Mouse (Mus musculus) adrenal gland, postnatal 14 days (tissue): ENCODE results near the gene Magi1. TPM values are rescaled to one million over a fixed set of nuclear protein-coding genes. Genes with fewer than 3 reads are reported as not detected.
"Not testable (repeated sequence)": the region's sequence is repeated elsewhere in the genome, so short reads cannot be mapped to it uniquely, and the experiment has no call there.

ENCODE experiments used
- DNase-seq: peaks from one replicate; pipeline ENCODE4 v3.0.0; 2021; ENCODE audit warnings: mixed read lengths
- total RNA-seq: library from RNA; stranded (reverse); gene quantifications from 2 replicates; pipeline ENCODE4 v1.2.3, GENCODE M21; 2021

Gene Magi1
- total RNA-seq, 1 experiment from 2014 or later = 17.5 TPM

DNA sequence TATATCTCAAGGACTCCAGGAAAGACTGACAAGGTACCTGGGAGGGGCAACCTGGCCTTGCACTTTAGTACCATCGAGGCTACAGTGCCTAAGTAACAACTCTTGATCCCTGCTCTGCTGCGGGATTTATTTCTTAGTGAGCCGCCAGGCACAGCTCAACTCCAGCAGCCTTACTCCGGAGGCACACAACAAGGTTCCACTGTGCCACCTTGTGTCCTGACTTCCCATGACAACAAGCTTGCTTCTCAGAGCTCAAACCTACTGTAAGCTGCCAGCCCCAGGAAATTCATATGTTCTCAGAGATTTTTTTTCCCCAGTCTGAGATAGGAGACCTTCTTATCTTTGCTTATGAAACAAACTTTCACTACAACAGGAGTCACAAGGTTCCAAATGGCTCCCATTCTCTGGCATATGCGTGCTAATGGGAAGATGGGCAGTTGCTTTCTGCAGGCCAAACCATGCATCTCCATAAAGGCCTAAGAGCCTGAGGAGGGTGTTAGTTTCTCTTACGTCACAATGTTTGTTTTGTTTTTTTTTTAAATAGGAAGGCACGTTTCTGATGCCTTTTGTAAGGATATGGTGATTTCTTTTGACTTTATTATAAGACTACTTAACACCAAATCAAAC, 556.8 kb downstream of the Magi1 start:
- DNase-seq = peak; percentile 58

DNA sequence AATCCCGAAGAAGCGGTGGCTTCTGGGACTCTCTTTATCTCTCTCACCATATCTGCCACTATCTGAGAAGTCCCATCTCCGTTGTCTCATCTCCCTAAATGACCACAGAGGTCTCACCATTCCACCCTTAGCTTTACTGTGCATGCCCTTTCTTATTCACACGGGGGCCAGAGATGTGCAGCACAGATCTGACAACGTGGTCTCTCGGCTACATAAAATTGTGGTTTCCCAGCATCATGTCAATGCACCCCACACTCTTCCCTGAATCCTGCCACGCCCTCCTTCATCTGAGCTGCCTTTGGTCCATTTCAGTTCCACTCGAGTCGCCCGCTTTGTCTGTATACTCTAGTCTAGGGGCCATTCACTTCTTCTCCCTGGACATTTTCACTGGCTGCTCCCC, 557.6 kb downstream of the Magi1 start:
- no peak for DNase-seq

DNA sequence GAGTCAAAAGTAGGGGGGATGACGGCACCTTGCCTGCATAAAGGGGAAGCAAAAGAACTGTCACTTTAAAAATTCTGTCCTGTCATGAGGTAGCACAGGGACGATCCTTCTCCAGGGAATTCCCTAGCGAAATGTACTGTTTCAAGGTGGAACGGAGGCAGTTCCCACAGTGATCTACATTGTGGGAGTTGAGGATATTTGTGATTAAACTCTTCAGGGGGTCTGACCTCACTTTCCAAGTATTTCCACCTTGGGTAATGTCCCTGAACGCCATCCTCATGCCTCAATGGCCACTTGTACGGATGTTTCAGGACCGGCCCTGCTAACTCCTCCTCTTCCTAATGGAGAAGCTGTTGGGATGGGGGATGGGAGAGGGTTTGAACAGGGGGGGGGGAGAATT, 559.0 kb downstream of the Magi1 start:
- DNase-seq = no peak

- DNase-seq = no peak
Observed at GRCm38 (mm10) chr6:93723226-93723625, 560.5 kb downstream of the Magi1 start.

DNA sequence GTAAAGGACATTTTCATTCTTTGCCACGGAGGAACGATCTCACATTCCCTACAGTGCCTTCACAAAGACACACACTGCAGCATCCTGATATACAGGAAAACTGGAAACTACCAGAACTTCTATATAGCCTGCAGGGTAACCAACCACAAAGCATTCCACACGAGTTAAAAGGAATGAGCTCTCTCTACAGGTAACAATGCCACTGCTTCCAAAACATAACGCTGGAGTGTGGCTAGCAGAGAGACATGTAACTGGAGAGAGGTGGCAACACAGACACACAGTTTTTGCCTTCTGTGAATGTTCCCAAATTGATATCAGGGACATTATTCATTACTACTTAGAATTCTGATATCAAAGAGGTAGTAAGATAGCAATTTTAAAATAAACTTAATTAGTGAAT, 564.2 kb downstream of the Magi1 start:
- DNase-seq = no peak

DNA sequence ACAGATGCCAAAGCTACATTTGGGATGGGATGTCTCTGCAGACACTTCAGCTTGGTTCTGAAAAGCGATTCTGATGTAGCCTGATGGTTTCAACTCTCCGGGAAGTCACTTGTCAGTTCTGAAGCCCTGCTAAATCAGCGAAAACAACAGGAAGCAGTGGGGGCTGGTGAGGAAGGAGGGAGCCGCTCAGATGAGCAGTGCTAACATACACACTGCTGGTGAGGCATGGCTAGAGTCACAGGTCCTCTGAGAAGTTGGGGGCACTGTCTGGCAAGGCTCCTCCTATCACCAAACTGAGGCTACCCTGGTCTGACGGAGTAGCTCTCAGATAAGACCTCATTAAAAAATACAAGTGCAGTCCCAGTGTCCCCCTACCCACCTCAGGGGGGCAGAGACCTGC, 565.3 kb downstream of the Magi1 start:
- DNase-seq = no peak

- DNase-seq = no peak
Observed at GRCm38 (mm10) chr6:93717826-93718375, 565.8 kb downstream of the Magi1 start.

DNA sequence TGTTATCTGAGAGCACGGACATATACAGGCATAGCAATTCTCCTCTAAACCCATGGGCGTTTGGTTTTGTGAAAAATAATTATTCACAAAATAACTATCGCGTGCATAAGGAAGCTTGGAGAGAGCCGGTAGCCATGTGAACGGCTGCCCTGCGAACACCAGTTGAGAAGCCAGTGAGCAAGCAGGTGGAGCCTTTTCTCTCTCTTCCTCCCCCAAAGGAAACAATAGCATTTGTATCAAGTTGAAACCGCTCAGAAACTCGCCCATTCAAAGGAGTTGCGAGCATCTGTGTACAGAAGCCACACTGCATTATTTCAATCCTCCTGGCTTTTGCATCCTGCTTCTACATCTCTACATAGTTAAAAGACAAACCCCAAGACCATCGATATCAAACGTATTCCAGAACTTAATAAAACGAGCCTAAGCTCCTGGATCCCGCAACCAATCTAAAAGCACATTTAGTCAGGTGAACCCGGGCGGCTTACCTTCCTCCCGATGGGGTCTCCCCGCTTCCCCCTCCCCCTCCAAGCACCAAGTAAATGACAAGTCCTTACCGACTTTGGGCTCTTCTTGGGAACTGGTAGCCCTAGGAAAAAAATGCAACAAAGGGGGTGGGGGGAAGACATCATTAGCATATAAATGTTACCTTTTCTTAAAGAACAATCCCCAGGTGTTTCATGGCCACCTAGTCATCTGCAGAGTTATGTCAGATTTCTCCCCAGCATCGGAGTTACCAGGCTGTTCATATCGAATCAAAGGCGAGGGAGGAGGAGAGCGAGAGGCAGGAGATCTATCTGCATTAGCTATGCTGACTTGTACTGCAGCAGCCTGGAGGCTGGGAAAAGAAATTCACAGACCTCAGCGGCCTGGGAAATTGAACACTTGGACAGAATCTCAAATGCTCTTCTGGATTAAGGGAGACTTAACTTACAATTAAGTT, 566.8 kb downstream of the Magi1 start:
- DNase-seq = no peak

DNA sequence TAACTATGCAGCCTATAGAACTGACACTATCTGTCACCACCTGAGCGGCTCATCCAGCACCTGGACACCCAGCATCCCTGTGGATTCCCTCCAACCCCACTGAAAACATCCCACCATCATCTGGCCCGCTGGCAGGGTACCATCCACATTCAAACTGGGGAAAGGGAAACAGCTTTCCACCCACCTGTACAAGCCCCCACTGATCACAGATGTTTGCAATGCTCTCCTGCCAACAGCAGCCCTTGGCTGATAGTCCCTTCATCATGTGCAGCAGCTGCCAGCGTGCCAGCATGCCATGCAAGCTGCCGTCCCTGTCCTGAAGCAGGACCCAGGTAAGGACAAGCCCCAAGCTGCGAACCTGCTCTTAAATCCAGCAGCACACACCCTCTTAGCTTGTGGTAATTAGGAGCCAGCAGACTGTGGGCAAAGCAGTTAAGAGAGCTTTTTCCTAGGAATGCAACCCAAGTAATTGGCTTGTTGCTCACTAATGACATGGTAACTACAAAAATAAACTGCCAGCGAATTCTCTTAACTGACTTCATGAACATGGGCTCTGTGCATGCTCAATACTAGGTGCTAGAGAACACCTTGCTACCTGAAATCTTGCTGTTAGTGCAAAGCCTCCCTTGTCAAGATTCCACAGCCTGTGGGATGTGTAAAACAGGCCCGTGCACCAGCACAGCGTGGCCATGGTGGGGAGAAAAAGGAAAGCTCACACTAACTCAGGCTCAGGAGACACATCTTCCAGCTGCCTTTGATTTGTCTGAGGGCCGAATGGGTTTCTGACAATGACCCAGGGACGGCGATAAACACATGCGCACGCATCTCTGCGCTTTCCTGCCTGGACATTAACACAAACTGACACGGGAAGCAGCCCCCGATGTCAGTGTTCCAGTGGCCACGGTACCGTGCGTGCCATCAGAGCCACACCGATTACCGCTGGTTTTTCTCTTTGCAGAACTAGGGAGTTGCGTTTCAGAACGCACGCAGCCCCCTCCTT, 568.2 kb downstream of the Magi1 start:
- no peak for DNase-seq

DNA sequence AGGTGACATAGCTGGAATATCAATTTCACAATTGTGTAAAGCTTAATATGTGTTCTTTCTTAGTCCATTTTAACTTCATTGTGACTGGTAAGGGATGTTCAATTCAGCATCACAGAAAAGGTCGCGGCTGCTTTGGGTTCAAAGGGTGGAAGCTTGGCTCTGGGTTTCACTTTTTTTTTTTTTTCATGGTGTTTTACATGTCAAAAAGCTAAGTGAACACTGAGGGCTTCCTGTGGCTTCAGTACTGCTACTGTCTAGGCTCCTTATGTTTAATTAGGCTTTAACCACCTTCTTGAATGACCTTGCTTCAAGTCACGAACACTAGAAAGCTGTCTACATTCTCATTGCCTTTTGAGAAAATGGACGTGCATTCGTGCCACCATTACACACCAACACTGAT, 579.4 kb downstream of the Magi1 start:
- no peak for DNase-seq

DNA sequence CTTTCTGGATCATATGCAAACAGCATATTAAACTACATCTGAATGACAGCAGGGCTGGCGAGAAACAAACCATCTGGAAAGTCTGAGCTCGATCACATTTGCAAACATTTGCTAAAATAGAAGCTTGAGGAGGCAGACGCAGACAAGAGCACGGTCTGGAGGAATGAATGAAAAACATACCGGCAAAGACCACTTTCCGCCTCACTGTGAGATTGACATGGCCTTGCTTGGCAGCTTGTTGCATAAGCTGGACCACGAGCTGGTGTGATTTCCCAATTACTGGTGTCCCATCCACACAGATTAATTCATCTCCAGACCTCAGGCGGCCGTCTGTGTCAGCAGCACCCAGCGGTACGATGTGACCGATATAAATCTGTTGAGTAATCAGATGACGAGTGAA, 584.3 kb downstream of the Magi1 start:
- DNase-seq = peak; percentile 29

DNA sequence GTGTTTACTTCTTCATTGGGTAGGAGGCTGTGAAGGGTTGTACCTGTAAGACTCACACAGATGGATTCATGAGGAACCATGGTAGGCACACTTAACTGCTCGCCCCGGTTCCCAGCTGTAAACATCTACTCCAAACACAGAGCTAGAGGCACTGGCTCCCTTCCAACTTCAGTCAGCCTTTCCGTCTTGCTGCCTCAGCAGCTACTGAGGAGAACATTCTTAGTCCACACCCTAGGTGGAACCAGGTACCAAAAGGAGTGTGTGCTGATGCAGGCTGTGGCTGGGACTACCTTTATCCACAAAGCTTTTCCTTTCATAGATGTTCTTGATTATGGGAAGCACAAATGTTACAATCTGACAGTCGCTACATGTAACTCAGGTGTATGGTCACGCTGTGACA, 585.8 kb downstream of the Magi1 start:
- no peak for DNase-seq

GRCm38 (mm10) chr6:93678766-93679165, 605.0 kb downstream of the Magi1 start:
- no peak for DNase-seq

DNA sequence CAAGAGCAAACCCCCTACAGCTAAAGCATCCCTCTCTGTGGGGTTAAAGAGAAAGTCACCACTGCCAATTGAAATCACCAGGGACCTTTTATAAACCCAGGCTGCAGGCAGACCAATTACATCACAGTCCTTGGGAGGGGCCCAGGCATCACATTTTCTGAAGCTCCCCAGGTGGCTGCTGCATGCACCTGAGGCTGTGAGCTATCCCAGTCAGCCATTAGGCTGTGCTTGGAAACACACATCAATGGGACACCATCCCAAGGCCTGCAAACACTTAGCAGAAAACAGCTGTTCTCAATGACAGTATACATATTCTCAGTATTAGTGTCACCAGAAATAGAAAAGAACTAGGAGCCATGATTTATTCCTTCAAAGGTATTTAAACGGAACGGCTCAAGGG, 617.0 kb downstream of the Magi1 start:
- no peak for DNase-seq

DNA sequence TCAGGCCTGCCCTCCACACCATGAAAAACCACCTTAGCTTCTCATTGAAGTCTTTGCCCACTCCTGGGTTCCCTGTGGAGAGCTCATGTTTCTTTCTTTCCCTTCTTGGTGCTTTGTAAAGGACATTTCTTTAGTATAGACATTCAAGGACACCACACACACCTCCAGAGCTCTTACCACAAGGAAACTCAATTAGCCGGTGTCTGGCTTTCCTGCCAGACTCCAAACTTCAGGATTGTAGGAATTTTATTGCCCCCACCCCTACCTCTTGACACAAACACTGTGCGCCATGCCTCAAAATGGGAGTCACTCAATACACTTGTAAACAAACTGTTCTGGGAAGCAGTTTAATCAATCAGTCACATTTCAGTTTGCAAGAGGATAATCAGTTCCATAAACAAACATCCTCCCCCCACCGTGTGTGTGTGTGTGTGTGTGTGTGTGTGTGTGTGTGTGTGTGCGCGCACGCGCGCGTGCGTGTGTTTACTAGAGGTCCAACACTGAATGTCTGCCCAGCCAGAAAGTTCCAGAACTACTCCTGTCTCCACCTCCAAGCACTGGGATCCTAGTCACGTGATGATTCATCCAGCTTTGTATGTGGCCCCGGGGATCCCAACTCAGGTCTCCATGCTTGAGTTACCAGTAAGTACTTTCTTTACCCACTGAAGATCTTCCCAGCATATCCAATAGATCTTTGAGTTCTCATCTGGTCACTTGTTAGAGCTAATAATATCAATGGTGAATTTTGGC, 618.5 kb downstream of the Magi1 start:
- no peak for DNase-seq

DNA sequence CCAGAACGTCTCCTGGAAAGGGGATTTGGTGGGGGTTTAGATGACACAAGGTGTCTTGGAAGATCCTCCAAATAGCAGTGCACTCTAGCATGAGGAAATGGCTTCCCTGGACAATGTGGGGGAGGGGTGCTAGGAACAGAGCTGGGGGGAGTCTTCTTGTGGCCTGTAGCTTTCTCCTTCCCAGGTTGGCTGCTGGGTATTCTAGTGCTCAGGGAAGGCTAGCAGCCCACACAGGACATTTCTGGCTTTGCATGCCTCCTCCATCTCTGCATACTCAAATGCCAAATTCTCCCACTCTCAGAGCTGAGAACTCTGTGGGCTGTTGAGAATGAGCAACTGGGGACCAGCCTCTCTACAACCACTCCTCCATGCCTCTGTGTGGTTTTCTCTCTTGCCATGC, 622.6 kb downstream of the Magi1 start:
- no peak for DNase-seq

DNA sequence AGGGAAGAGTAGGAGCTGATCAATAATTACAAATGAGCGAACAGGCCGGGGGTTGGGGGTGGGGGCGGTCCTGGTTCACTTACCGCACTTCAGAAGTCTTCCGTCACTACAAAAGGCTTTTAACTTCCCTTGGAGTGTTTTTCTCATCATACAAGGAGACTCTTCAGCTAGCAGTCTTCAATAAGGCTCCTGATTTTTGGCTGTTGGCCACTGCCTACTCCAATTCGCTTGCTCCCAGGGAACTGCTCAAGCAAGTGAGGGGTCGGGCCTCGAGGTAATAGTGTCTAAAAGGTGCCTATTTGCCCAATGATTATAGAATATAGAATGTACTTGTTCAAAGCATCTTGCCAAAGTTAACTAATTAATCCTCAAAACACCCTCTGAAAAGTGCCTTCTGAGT, 624.2 kb downstream of the Magi1 start:
- DNase-seq = no peak

DNA sequence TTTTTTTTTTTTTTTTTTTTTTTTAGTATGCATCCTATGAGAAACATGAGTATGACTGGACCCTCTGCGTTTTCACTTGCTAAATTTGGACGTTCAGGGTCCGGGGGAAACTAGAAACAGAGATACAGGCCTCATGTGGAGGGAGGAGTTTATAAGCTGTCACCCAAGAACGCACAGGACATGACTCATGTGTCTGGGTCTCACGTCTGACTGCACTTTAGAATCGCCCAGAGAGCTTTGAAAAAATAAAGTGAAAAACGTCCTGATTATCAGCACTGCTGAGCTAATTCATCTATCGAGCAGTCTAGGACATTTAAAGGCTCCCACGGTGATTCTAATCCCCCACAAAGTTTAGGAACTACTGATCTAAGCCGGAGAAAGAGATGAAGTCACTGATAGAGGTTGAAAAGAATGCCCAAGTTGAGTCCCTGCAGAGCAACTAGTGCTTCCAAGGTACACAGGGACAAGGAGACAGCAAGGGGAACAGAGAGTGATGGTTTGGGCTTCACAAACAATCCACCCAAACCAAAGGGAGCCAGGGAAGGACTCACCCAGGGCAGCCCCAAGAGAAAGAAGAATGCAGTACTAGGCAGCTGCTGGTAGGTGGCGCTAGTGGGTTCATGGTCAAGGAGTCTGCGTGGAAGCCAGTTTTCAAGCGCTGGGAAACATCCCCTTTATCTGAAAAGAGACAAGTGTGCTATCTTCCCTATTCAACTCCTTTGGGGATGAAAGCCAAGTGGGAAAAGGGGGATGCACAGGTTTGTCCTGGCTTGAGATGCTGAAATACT, 626.3 kb downstream of the Magi1 start:
- peak; percentile 83 for DNase-seq

DNA sequence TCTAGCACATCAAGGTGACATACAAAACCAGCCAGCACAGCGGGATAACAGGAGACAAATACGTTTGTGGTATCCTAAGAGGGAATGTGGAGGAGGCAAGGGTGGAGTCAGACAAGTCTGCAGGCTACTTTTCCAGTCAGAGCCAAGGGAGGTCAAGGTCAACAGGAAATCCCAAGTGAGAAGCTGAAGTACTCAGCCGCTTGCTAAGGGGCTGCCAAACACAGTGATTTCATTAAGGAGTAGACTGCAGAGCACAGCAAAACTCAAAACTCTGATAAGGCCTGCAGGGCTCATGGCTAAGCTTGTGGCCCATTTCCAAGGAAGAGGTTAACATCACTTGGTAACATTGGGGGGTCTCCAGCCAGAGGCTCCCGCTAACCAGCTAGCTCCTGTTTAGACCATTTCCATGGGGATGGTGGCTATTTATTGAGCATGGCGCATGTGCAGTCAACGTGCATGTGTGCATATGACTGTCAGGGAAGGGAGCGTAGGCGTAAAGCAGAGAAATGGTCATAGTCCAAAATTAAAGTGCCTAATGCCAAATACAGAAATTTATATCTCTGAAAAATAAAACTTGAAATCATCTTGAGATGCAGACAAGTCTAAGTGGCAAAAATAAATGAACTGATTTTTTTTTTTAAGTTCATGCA, 635.0 kb downstream of the Magi1 start:
- peak; percentile 55 for DNase-seq

DNA sequence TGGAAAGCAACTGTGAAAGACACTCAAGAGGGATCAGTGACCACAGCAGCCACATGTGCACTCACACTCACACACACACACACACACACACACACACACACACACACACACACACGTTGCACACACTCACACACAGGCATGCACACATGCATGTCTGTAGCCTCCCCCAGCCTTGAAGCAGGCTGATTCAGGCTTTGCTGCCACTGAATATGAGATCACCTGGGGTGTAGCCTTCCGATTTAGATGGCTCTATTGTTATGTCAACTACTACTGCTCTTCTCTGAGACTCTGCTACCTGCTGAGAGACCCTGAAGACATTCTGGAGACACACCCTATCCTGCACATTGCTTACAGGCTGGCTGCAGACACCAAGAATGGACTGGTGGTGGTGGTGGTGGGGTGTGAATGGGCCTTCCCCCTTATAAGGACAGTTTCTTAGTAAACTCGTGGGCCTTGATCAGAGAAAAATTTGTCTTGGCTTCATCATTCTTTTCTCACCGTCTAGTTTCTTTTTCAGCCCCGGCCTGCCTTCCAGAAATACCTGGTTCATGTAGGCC, 653.9 kb downstream of the Magi1 start:
- DNase-seq = not testable (repeated sequence)
